Mouse (Mus musculus): ENCODE results near the gene Pde7b. TPM values are rescaled to one million over a fixed set of nuclear protein-coding genes. Genes with fewer than 3 reads are reported as not detected.
"Not testable (repeated sequence)": the region's sequence is repeated elsewhere in the genome, so short reads cannot be mapped to it uniquely, and the experiment has no call there.

The Pde7b gene
- polyA plus RNA-seq, 1 experiment, result 6.1 TPM

DNA sequence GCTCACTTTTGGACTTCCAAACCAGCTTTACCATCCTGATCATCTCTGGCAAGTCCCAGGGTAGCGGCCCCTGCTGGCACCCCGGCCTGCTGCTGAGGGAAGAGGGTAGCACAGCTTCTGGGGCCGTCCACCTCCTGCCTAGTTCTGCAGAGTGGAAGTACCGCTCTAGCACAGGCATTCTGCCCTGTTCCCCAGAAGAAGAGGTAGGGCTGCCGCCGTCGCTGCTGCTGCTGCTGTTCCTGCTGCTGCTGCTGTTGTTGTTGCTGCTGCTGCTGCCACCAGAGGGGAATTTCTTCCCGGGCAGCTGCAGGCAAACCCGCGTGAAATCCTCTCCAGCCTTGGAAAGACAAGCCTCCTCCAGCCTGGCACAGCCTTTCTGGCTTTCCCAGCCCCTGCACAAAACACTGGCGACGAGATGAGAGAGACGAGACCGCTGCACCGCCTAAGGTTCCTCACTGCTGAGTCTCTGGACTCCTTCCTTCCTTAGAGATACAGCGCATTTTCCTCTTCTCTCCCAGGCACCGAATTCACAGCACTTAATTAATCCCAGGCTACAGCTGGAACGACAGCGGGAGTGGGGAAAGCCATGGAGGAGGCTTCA, 176.8 kb downstream of the Pde7b start:
- TF ChIP-seq POLR2A (IDR thresholded peaks at IDR 0.05; ENCODE audit: borderline replicate concordance, extremely low read depth, insufficient read depth, insufficient read length, poor library complexity, severe bottlenecking) (no peak), CTCF (IDR thresholded peaks at IDR 0.05; ENCODE audit: borderline replicate concordance, extremely low read depth, insufficient read depth, insufficient read length) (0 out of 2 replicates have a peak, but pooled peaks have one; percentile 13)
- peak; percentile 80 for DNase-seq (ENCODE audit: low read depth)

GRCm38 (mm10) chr10:20543121-20543520, 181.8 kb downstream of the Pde7b start:
- TF ChIP-seq POLR2A (IDR thresholded peaks at IDR 0.05; ENCODE audit: borderline replicate concordance, extremely low read depth, insufficient read depth, insufficient read length, poor library complexity, severe bottlenecking) (no peak), CTCF (IDR thresholded peaks at IDR 0.05; ENCODE audit: borderline replicate concordance, extremely low read depth, insufficient read depth, insufficient read length) (no peak)
- DNase-seq (ENCODE audit: low read depth), result peak; percentile 56

DNA sequence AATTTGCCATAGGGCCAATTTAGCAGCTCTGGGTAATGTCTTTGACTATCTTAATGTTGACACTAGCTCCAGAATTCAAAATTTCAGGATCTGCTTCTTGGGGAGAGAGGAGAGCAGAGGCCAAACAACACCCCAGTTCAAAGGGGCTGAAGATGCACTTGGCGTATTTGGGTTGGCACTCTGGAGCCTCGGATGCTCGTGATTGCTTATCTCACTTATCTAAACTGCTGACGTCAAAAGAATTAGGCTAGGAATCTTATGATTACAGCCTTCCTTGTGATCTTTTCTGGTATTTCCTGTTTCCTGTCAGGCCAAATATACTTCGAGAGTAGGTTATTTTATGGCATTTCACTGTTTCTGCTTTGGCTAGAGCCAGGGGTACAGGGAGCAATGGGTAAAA, 191.1 kb downstream of the Pde7b start:
- DNase-seq (ENCODE audit: low read depth), result no peak
- TF ChIP-seq POLR2A (IDR thresholded peaks at IDR 0.05; ENCODE audit: borderline replicate concordance, extremely low read depth, insufficient read depth, insufficient read length, poor library complexity, severe bottlenecking), result no peak
- TF ChIP-seq CTCF (IDR thresholded peaks at IDR 0.05; ENCODE audit: borderline replicate concordance, extremely low read depth, insufficient read depth, insufficient read length), result no peak

- TF ChIP-seq CTCF (IDR thresholded peaks at IDR 0.05; ENCODE audit: borderline replicate concordance, extremely low read depth, insufficient read depth, insufficient read length) (no peak), POLR2A (IDR thresholded peaks at IDR 0.05; ENCODE audit: borderline replicate concordance, extremely low read depth, insufficient read depth, insufficient read length, poor library complexity, severe bottlenecking) (no peak)
- no peak for DNase-seq (ENCODE audit: low read depth)
These were observed 193.0 kb downstream of the Pde7b start for GRCm38 (mm10) chr10:20531921-20532320.

DNA sequence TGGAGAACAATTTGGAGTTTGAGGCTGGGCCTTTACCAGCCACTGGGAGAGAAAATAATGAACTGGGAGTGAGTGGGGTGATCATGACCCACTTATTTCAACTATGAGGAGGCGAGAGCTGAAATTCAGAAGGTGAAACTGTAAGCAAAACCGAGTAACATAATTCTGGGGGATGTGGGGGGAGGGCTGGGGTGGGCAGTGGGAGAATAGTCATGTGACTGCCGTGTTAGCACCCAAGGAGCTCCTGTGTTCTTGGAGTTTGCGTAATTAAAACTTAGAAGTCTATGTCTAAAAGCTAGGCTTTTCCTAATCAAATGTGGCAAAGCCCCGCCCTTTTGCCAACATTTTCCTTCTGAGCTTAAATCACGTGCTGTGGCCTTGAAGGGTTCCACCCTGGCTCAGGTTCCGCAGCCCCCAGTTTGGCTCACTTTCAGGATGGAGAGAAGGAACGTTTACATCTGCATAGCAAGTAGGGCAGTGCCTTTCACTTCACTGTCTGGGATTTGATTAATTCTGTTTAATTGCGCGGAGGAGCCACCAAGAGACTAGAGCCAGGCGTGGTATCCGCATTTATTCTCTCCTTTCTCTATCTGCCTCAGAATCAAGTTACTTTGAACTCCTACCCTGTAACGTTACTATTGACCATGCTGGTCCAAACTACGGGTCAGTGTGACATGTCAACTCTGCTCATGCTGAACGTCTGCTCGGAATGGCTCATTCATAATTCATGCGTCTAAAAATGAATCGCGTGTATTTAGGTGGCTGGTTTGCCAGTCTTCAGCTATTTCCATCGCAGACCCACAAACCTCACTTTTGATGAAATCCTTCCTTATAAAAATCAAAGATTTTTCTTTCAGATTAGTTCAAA, 196.1 kb downstream of the Pde7b start:
- DNase-seq (ENCODE audit: low read depth), result peak; percentile 92

DNA sequence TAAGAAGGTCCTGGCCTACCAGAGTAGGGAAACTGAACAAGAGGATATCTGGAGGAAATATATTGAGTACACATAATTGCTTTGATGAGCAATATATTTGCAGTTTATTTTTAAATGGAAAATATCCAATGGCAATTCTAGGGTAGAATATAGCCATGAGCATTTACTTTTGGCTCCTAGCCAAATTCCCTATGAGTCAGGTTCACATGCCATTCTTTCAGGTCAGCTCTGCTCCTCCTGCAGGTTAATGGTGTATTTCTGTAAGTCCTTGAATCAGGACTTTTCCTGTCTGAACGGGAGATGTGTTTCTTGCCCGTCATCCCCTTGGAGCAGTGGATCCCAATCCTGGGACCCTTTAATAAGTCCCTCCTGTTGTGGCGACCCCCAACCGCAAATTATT, 197.1 kb downstream of the Pde7b start:
- TF ChIP-seq POLR2A (IDR thresholded peaks at IDR 0.05; ENCODE audit: borderline replicate concordance, extremely low read depth, insufficient read depth, insufficient read length, poor library complexity, severe bottlenecking), result no peak
- TF ChIP-seq CTCF (IDR thresholded peaks at IDR 0.05; ENCODE audit: borderline replicate concordance, extremely low read depth, insufficient read depth, insufficient read length), result no peak
- DNase-seq (ENCODE audit: low read depth), result no peak

More for the DNA sequence above, 196.1 kb downstream of the Pde7b start:
- TF ChIP-seq POLR2A (IDR thresholded peaks at IDR 0.05; ENCODE audit: borderline replicate concordance, extremely low read depth, insufficient read depth, insufficient read length, poor library complexity, severe bottlenecking) (no peak), CTCF (IDR thresholded peaks at IDR 0.05; ENCODE audit: borderline replicate concordance, extremely low read depth, insufficient read depth, insufficient read length) (no peak)

- no peak for DNase-seq (ENCODE audit: low read depth)
- TF ChIP-seq POLR2A (IDR thresholded peaks at IDR 0.05; ENCODE audit: borderline replicate concordance, extremely low read depth, insufficient read depth, insufficient read length, poor library complexity, severe bottlenecking), result no peak
- TF ChIP-seq CTCF (IDR thresholded peaks at IDR 0.05; ENCODE audit: borderline replicate concordance, extremely low read depth, insufficient read depth, insufficient read length), result no peak
These were observed 206.4 kb downstream of the Pde7b start for GRCm38 (mm10) chr10:20518529-20518889.

GRCm38 (mm10) chr10:20517756-20518528, 206.9 kb downstream of the Pde7b start:
- DNase-seq (ENCODE audit: low read depth), result not testable (repeated sequence)

- no peak for DNase-seq (ENCODE audit: low read depth)
- TF ChIP-seq POLR2A (IDR thresholded peaks at IDR 0.05; ENCODE audit: borderline replicate concordance, extremely low read depth, insufficient read depth, insufficient read length, poor library complexity, severe bottlenecking) (no peak), CTCF (IDR thresholded peaks at IDR 0.05; ENCODE audit: borderline replicate concordance, extremely low read depth, insufficient read depth, insufficient read length) (no peak)
These were observed 211.0 kb downstream of the Pde7b start for GRCm38 (mm10) chr10:20513891-20514290.

DNA sequence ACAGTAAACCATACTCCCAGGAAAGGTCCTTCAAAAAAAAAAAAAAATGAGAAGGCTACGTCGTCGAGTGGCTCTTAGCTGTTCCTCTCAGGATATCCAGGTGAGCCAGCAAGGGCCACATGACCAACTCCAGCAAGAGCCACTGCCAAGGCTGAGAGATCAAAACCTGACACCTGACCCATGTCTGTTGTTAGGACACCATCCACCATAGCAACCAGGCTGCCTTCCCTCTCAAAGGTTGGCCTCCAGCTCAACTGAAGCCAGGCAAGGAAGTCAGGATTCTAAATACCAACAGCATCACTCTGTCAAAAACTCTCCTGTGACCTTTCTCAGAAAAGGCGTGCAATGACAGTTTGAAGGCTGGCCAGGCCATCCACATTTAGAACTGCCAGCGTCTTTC, 211.4 kb downstream of the Pde7b start:
- DNase-seq (ENCODE audit: low read depth), result no peak
- TF ChIP-seq CTCF (IDR thresholded peaks at IDR 0.05; ENCODE audit: borderline replicate concordance, extremely low read depth, insufficient read depth, insufficient read length) (no peak), POLR2A (IDR thresholded peaks at IDR 0.05; ENCODE audit: borderline replicate concordance, extremely low read depth, insufficient read depth, insufficient read length, poor library complexity, severe bottlenecking) (no peak)

DNA sequence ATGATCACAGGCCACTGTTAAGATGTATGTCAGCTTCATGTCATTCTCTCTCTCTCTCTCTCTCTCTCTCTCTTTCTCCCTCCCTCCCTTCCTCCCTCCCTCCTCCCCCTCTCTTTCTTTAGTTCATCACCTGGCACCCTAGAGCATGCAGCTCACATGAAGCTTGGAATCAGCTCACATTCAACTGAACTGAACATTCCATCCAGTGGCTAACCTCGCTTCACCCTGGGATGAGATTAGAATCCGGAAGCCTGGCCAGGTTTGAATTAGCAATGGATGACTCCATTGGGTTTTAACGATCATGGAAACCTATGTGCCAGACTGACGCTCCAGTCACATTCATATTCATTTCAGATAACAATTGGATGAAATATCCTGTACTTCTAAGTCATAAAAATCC, 215.1 kb downstream of the Pde7b start:
- no peak for DNase-seq (ENCODE audit: low read depth)
- no peak for TF ChIP-seq POLR2A (IDR thresholded peaks at IDR 0.05; ENCODE audit: borderline replicate concordance, extremely low read depth, insufficient read depth, insufficient read length, poor library complexity, severe bottlenecking)
- no peak for TF ChIP-seq CTCF (IDR thresholded peaks at IDR 0.05; ENCODE audit: borderline replicate concordance, extremely low read depth, insufficient read depth, insufficient read length)

Data from brain, embryonic 14.5 days (tissue).